Mouse (Mus musculus) bone marrow macrophage, adult 2 months (primary cell): ENCODE measurements around the gene Lmln. TPM values are rescaled to one million over a fixed set of nuclear protein-coding genes. Genes with fewer than 3 reads are reported as not detected.
"Not testable (repeated sequence)": the region's sequence is repeated elsewhere in the genome, so short reads cannot be mapped to it uniquely, and the experiment has no call there.

ENCODE experiments used
- H3K27ac ChIP-seq: 2 replicates; pipeline ENCODE4 v1.5.1; 2012; ENCODE audit warnings: low read depth, low read length; ENCODE audit not compliant: insufficient read depth
- H3K4me1 ChIP-seq: 2 replicates; pipeline ENCODE4 v1.6.1; 2012; ENCODE audit warnings: low read length; ENCODE audit not compliant: control insufficient read depth, insufficient read depth
- H3K4me3 ChIP-seq: 2 replicates; pipeline ENCODE4 v1.5.1; 2012; ENCODE audit warnings: mild to moderate bottlenecking, low read length, moderate library complexity; ENCODE audit not compliant: insufficient read depth
- CTCF ChIP-seq: IDR thresholded peaks from 2 replicates; pipeline ENCODE4 v1.5.1; 2012; ENCODE audit warnings: low read depth, mild to moderate bottlenecking, low read length, moderate library complexity
- POLR2A ChIP-seq: IDR thresholded peaks from 2 replicates; pipeline ENCODE4 v1.6.1; 2012; ENCODE audit warnings: mild to moderate bottlenecking, low read depth, low read length, borderline replicate concordance
- polyA plus RNA-seq: library from polyadenylated mRNA; stranded (reverse); fragments of >200 nt; gene quantifications from 2 replicates; pipeline ENCODE4 v1.2.4, GENCODE M21; 2012; ENCODE audit not compliant: missing spikeins, insufficient read depth, insufficient read length

Gene Lmln
- polyA plus RNA-seq, 1 experiment = 4.4 TPM

DNA sequence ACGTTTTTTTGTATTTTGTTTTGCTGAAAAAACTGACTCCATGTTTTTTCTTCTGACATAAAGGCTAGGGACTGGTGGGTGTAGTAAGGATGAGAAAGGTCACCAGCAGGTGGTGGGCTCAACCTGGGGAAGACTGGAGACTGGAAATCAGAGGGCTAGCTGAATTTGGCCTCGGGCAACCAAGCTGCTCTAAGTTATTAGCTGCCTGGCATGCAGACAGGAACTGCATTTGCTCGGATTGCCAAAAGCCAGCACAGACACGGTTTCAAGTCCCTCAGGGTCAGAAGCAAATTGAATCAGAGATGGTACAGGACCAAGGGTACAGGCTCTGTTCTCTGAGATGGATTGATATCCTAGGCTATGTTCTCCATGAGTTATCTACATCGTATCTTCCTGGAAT is 110.8 kb downstream of the Lmln start:
- Histone ChIP-seq H3K4me1 (peaks cover 14% of the 10 kb centered on the region), H3K4me3 (no peak overlapping the region), H3K27ac (no peak overlapping the region)
- no peak for TF ChIP-seq POLR2A
- no peak for TF ChIP-seq CTCF

DNA sequence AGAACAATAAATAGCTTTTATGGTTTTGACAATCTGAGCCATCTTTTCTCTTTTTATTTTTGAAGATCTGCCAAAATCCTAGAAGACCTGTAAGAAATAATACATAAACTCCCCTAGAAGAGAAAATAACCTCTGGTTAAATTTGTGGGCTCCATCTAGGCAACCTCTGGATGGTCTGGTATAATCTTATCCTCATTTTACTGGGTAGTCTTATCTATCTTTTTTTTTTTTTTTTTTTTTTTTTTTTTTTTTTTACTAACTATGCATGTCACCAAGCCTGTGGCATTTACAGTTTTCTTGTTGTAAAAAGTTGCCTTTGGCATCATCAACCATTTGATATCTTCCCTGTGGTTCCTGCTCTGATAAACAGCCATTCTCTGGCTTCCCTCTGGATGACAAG is 112.4 kb downstream of the Lmln start:
- H3K4me1 ChIP-seq = peaks cover 24% of the 10 kb centered on the region
- no peak overlapping the region for H3K27ac ChIP-seq
- no peak overlapping the region for H3K4me3 ChIP-seq
- no peak for TF ChIP-seq POLR2A
- no peak for TF ChIP-seq CTCF

DNA sequence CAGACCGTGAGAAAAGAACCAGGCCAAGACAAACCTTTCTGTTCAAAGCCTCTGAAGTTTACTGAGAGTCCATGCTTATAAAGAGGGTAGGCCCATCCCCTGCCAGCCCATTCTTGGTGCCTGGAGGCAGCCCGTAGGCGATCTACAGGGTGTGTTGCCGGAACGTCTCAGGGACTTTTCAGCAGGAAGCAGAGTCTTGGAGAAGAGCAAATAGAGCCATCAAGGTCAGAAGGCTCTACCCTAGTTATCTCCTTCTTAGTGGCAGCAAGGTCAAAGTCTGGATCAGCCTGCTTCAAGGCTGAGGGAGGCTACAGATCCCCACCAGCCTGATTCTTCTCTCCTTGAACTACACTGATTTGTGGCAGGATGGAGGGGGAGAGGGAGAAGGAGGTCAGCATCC is 114.5 kb downstream of the Lmln start:
- Histone ChIP-seq H3K4me1 (peaks cover 33% of the 10 kb centered on the region), H3K27ac (peak overlapping the region; percentile 84)
- H3K4me3 ChIP-seq = not testable (repeated sequence)

Other genes with a start within 250 kb of the Lmln start
- gene Fyttd1, start 185.0 kb upstream of the Lmln start, polyA plus RNA-seq = 33.0 and 34.7 TPM in 2 replicates
- 35.4 and 39.7 TPM in 2 replicates for gene Rubcn, start 184.8 kb upstream of the Lmln start, polyA plus RNA-seq
- 29.1 and 32.7 TPM in 2 replicates for gene Lrch3, start 148.4 kb upstream of the Lmln start, polyA plus RNA-seq
- 0.15 and 0.86 TPM in 2 replicates for gene Iqcg, start 6.3 kb upstream of the Lmln start, polyA plus RNA-seq
- 1,252 and 1,407 TPM in 2 replicates for gene Rpl35a, start 6.1 kb upstream of the Lmln start, polyA plus RNA-seq
- gene Osbpl11, start 122.5 kb downstream of the Lmln start, polyA plus RNA-seq = 44.6 and 49.1 TPM in 2 replicates
- 63.4 and 65.9 TPM in 2 replicates for gene Snx4, start 188.9 kb downstream of the Lmln start, polyA plus RNA-seq